Mouse (Mus musculus) ES-Bruce4 (cell line): Measurements from ENCODE around the gene Gm37419.

Source experiments
- CTCF ChIP-seq: IDR thresholded peaks from one replicate; pipeline ENCODE4 v1.8.1; 2011; ENCODE audit warnings: low read depth, low read length
- POLR2A ChIP-seq: IDR thresholded peaks from one replicate; pipeline ENCODE4 v1.8.1; 2011; ENCODE audit warnings: low read length; ENCODE audit not compliant: insufficient read depth

DNA sequence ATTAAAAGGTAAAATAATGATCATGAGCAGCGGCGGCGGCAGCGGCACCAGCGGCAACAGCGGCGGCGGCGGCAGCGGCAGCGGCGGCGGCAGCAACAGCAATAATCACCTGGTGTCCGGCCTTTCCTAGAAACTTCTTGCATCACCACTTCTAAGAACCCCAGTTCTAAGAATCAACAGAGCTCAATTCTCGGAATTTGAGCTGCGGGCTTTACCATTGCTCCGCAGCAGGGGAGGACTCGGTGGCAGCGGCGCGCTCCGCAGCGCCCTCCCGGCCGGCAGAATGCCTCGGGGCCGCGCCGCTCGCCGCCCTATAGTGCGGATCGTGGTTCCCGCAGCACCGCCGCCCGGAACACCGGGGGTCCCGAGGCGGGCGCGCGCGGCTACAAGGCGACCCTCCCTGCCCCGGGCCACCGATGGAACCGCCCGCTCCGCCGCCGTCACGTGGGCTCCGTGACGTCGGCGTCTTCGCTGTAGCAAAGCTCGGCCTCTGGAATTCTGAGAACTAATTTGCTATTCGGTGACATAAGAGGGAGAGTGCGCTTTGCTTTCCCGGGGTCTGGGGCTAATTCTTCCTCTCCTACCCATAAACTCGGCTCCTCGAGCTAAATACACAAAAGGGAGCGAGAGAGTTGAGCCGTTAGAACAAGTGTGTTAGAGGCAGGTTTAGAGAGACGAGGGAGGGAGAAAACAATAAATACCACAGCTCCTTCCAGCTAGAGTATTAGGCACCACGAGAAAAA is at the start of gene Gm37419, which contains the start of gene Bcl6:
- TF ChIP-seq CTCF (no peak), POLR2A (peak; percentile 61)
